Mouse (Mus musculus) MEL (cell line): ENCODE data around the gene Coro1b. TPM values are rescaled to one million over a fixed set of nuclear protein-coding genes. Genes with fewer than 3 reads are reported as not detected.
A peak's percentile ranks its signal among the peaks of the same experiment; 100 is the strongest.

Source experiments
- DNase-seq: peaks from one replicate; pipeline ENCODE4 v3.0.0; 2011; ENCODE audit warnings: low read depth, low spot score
- H3K27ac ChIP-seq: 2 replicates; pipeline ENCODE4 v1.5.1; 2012; ENCODE audit warnings: low read depth, mild to moderate bottlenecking, control low read depth, low read length, moderate library complexity; ENCODE audit not compliant: control insufficient read depth
- H3K27me3 ChIP-seq, 2 experiments: fragments of 150-350 bp in 1 of 2; sonication (generic) in 1 of 2; 2 replicates each; pipeline ENCODE4 v1.6.1; 2012; ENCODE audit warnings: low read length in 2 of 2, mild to moderate bottlenecking in 2 of 2, improper control_type of control experiment in 1 of 2, moderate library complexity in 1 of 2; ENCODE audit not compliant: insufficient read depth in 2 of 2, control insufficient read depth in 1 of 2
- H3K36me3 ChIP-seq, 2 experiments: 2 replicates each; pipeline ENCODE4 v1.6.1; 2012 to 2014; ENCODE audit warnings: low read length in 2 of 2, improper control_type of control experiment in 1 of 2, inconsistent platforms in 1 of 2, mild to moderate bottlenecking in 1 of 2; ENCODE audit not compliant: insufficient read depth in 2 of 2, control insufficient read depth in 1 of 2
- H3K4me1 ChIP-seq, 2 experiments: fragments of 150-350 bp in 1 of 2; sonication (generic) in 1 of 2; 2 replicates each; pipeline ENCODE4 v1.6.1; 2012; ENCODE audit warnings: low read length in 2 of 2, improper control_type of control experiment in 1 of 2, mild to moderate bottlenecking in 1 of 2; ENCODE audit not compliant: insufficient read depth in 2 of 2, control insufficient read depth in 1 of 2
- H3K4me3 ChIP-seq, 2 experiments: fragments of 150-350 bp in 1 of 2; sonication (generic) in 1 of 2; 2 replicates each; pipeline ENCODE4 v1.5.1; 2012; ENCODE audit warnings: low read depth in 2 of 2, low read length in 2 of 2, mild to moderate bottlenecking in 2 of 2, moderate library complexity in 2 of 2, control low read depth in 1 of 2, improper control_type of control experiment in 1 of 2; ENCODE audit not compliant: control insufficient read depth in 1 of 2, insufficient read depth in 1 of 2
- H3K79me2 ChIP-seq: 2 replicates; pipeline ENCODE4 v1.6.1; 2012; ENCODE audit warnings: mild to moderate bottlenecking, low read length, moderate library complexity; ENCODE audit not compliant: control insufficient read depth, poor library complexity, insufficient read depth
- H3K9ac ChIP-seq: 2 replicates; pipeline ENCODE4 v1.6.1; 2012; ENCODE audit warnings: low read depth, mild to moderate bottlenecking, control low read depth, low read length, moderate library complexity; ENCODE audit not compliant: control insufficient read depth, poor library complexity, severe bottlenecking
- H3K9me3 ChIP-seq: fragments of 150-350 bp; sonication (generic); replicated peaks from 2 replicates; pipeline ENCODE4 v1.6.1; 2012; ENCODE audit warnings: mild to moderate bottlenecking, low read length, improper control_type of control experiment, moderate library complexity; ENCODE audit not compliant: insufficient read depth
- BHLHE40 ChIP-seq: IDR thresholded peaks from 2 replicates; pipeline ENCODE4 v1.6.1; 2012; ENCODE audit warnings: low read depth, mild to moderate bottlenecking, inconsistent platforms, low read length, improper control_type of control experiment, borderline replicate concordance
- CHD1 ChIP-seq: IDR thresholded peaks from 2 replicates; pipeline ENCODE4 v1.6.1; 2012; ENCODE audit warnings: low read depth, mild to moderate bottlenecking, inconsistent platforms, low read length, improper control_type of control experiment
- CTCF ChIP-seq, 3 experiments: IDR thresholded peaks in 2 of 3; conservative IDR thresholded peaks in 1 of 3; 2 replicates each; pipeline ENCODE4 v1.5.1; 2011 to 2012; ENCODE audit warnings: low read length in 3 of 3, low read depth in 2 of 3, mild to moderate bottlenecking in 2 of 3, improper control_type of control experiment in 1 of 3, inconsistent platforms in 1 of 3, mixed read lengths in 1 of 3, moderate library complexity in 1 of 3; ENCODE audit not compliant: control insufficient read depth in 1 of 3, insufficient read depth in 1 of 3, poor library complexity in 1 of 3, severe bottlenecking in 1 of 3
- E2F4 ChIP-seq: IDR thresholded peaks from 2 replicates; pipeline ENCODE4 v1.6.1; 2011; ENCODE audit warnings: low read depth, low read length, improper control_type of control experiment, borderline replicate concordance
- ELF1 ChIP-seq: IDR thresholded peaks from 2 replicates; pipeline ENCODE4 v1.6.1; 2014; ENCODE audit warnings: low read depth, mild to moderate bottlenecking, inconsistent platforms, low read length, improper control_type of control experiment, moderate library complexity
- EP300 ChIP-seq, 2 experiments: IDR thresholded peaks; 2 replicates each; pipeline ENCODE4 v1.6.1; 2011; ENCODE audit warnings: improper control_type of control experiment in 2 of 2, low read length in 2 of 2, low read depth in 1 of 2, mild to moderate bottlenecking in 1 of 2
- ETS1 ChIP-seq: IDR thresholded peaks from 2 replicates; pipeline ENCODE4 v1.6.1; 2012; ENCODE audit warnings: low read depth, mild to moderate bottlenecking, inconsistent platforms, low read length, improper control_type of control experiment, moderate library complexity
- GATA1 ChIP-seq: IDR thresholded peaks from 2 replicates; pipeline ENCODE4 v1.6.1; 2011; ENCODE audit warnings: low read depth, low read length, improper control_type of control experiment
- HCFC1 ChIP-seq: IDR thresholded peaks from 2 replicates; pipeline ENCODE4 v1.6.1; 2012; ENCODE audit warnings: low read depth, mild to moderate bottlenecking, inconsistent platforms, low read length, improper control_type of control experiment, moderate library complexity
- JUND ChIP-seq: IDR thresholded peaks from 2 replicates; pipeline ENCODE4 v1.6.1; 2011; ENCODE audit warnings: low read depth, mild to moderate bottlenecking, improper control_type of control experiment, low read length
- MAX ChIP-seq: IDR thresholded peaks from 2 replicates; pipeline ENCODE4 v1.6.1; 2011; ENCODE audit warnings: low read length, improper control_type of control experiment
- MAZ ChIP-seq: IDR thresholded peaks from 2 replicates; pipeline ENCODE4 v1.6.1; 2012; ENCODE audit warnings: low read depth, mild to moderate bottlenecking, inconsistent platforms, low read length, improper control_type of control experiment
- MXI1 ChIP-seq: IDR thresholded peaks from 2 replicates; pipeline ENCODE4 v1.6.1; 2011; ENCODE audit warnings: mild to moderate bottlenecking, low read depth, low read length, improper control_type of control experiment
- MYB ChIP-seq: IDR thresholded peaks from 2 replicates; pipeline ENCODE4 v1.6.1; 2011; ENCODE audit warnings: mild to moderate bottlenecking, low read depth, low read length, improper control_type of control experiment
- MYC ChIP-seq: IDR thresholded peaks from 2 replicates; pipeline ENCODE4 v1.6.1; 2011; ENCODE audit warnings: low read depth, mild to moderate bottlenecking, low read length, improper control_type of control experiment, moderate library complexity
- NELFE ChIP-seq: IDR thresholded peaks from 2 replicates; pipeline ENCODE4 v1.6.1; 2011; ENCODE audit warnings: low read depth, low read length, improper control_type of control experiment
- NRF1 ChIP-seq: IDR thresholded peaks from 2 replicates; pipeline ENCODE4 v1.6.1; 2014; ENCODE audit warnings: low read depth, mild to moderate bottlenecking, inconsistent platforms, low read length, improper control_type of control experiment, moderate library complexity; ENCODE audit not compliant: poor library complexity, insufficient read depth, severe bottlenecking
- POLR2A ChIP-seq, 2 experiments: IDR thresholded peaks; 2 replicates each; pipeline ENCODE4 v1.6.1; 2011 to 2012; ENCODE audit warnings: low read length in 2 of 2, mild to moderate bottlenecking in 2 of 2, control low read depth in 1 of 2, improper control_type of control experiment in 1 of 2, low read depth in 1 of 2, moderate library complexity in 1 of 2; ENCODE audit not compliant: control insufficient read depth in 1 of 2, insufficient read depth in 1 of 2, poor library complexity in 1 of 2
- POLR2AphosphoS2 ChIP-seq: IDR thresholded peaks from 2 replicates; pipeline ENCODE4 v1.6.1; 2011; ENCODE audit warnings: low read length, improper control_type of control experiment
- POLR2AphosphoS5 ChIP-seq: IDR thresholded peaks from 2 replicates; pipeline ENCODE4 v1.6.1; 2012; ENCODE audit warnings: low read depth, borderline replicate concordance, mild to moderate bottlenecking, inconsistent platforms, low read length, moderate library complexity, mixed read lengths
- RAD21 ChIP-seq: IDR thresholded peaks from 2 replicates; pipeline ENCODE4 v1.6.1; 2011; ENCODE audit warnings: mild to moderate bottlenecking, low read depth, low read length, improper control_type of control experiment
- RCOR1 ChIP-seq: IDR thresholded peaks from 2 replicates; pipeline ENCODE4 v1.6.1; 2012; ENCODE audit warnings: low read depth, mild to moderate bottlenecking, inconsistent platforms, low read length, improper control_type of control experiment
- SIN3A ChIP-seq: IDR thresholded peaks from 2 replicates; pipeline ENCODE4 v1.6.1; 2012; ENCODE audit warnings: low read length, improper control_type of control experiment, inconsistent platforms
- SMC3 ChIP-seq: IDR thresholded peaks from 2 replicates; pipeline ENCODE4 v1.6.1; 2011; ENCODE audit warnings: low read depth, low read length, improper control_type of control experiment
- TAL1 ChIP-seq: IDR thresholded peaks from 2 replicates; pipeline ENCODE4 v1.6.1; 2012; ENCODE audit warnings: mild to moderate bottlenecking, inconsistent platforms, low read length, moderate library complexity, mixed read lengths
- TBP ChIP-seq: IDR thresholded peaks from 2 replicates; pipeline ENCODE4 v1.8.0; 2011; ENCODE audit warnings: low read depth, low read length, improper control_type of control experiment
- TCF12 ChIP-seq: IDR thresholded peaks from 2 replicates; pipeline ENCODE4 v1.6.1; 2014; ENCODE audit warnings: low read depth, mild to moderate bottlenecking, inconsistent platforms, low read length, improper control_type of control experiment, moderate library complexity
- UBTF ChIP-seq: IDR thresholded peaks from 2 replicates; pipeline ENCODE4 v1.6.1; 2012; ENCODE audit warnings: low read depth, mild to moderate bottlenecking, inconsistent platforms, low read length, improper control_type of control experiment, moderate library complexity, borderline replicate concordance; ENCODE audit not compliant: insufficient read depth
- USF2 ChIP-seq, 2 experiments: IDR thresholded peaks; 2 replicates each; pipeline ENCODE4 v1.6.1; 2011 to 2012; ENCODE audit warnings: improper control_type of control experiment in 2 of 2, low read length in 2 of 2, borderline replicate concordance in 1 of 2, inconsistent platforms in 1 of 2, low read depth in 1 of 2, mild to moderate bottlenecking in 1 of 2; ENCODE audit not compliant: insufficient read depth in 1 of 2
- ZC3H11A ChIP-seq: IDR thresholded peaks from 2 replicates; pipeline ENCODE4 v1.6.1; 2012; ENCODE audit warnings: low read depth, mild to moderate bottlenecking, inconsistent platforms, low read length, improper control_type of control experiment
- ZKSCAN1 ChIP-seq: IDR thresholded peaks from 2 replicates; pipeline ENCODE4 v1.6.1; 2012; ENCODE audit warnings: low read depth, mild to moderate bottlenecking, inconsistent platforms, low read length, improper control_type of control experiment, moderate library complexity
- ZMIZ1 ChIP-seq: IDR thresholded peaks from 2 replicates; pipeline ENCODE4 v1.6.1; 2012; ENCODE audit warnings: low read depth, mild to moderate bottlenecking, inconsistent platforms, low read length, improper control_type of control experiment, moderate library complexity
- ZNF384 ChIP-seq: IDR thresholded peaks from 2 replicates; pipeline ENCODE4 v1.6.1; 2012; ENCODE audit warnings: low read depth, mild to moderate bottlenecking, inconsistent platforms, low read length, improper control_type of control experiment
- polyA plus RNA-seq, 2 experiments: library from polyadenylated mRNA; stranded (reverse) in 1 of 2; unstranded in 1 of 2; fragments of >175 nt in 1 of 2; fragments of >200 nt in 1 of 2; gene quantifications; 2 replicates each; pipeline versions ENCODE4 v1.2.1 to v1.2.4; 2012; ENCODE audit warnings: low replicate concordance in 2 of 2, low read depth in 1 of 2; ENCODE audit not compliant: insufficient read length in 2 of 2, insufficient read depth in 1 of 2, missing spikeins in 1 of 2
- total RNA-seq: library from RNA; depleted of rRNA; stranded (reverse); fragments of 300-350 nt; gene quantifications from 2 replicates; pipeline ENCODE4 v1.2.3, GENCODE M21; 2012

Gene Coro1b
- total and polyA plus RNA-seq, 3 experiments: 55.5 to 111 TPM; not detected in 1

DNA sequence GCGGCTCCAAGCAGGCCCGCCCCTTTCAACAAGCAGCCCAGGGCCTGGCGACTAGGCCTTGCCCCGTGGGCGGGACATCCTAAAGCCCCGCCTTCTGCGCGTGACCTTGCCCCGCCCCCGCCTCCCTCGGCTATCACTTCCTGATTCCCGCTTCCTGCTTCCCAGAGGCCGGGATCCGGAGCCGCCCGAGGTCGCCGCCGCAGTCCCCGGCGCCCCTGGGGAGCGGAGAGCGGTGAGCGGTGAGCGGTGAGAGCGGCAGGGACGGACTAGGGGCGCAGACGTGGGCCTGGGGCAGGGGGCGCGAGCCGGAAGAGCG, at the start of gene Coro1b (continued):
- no peak for TF ChIP-seq ZC3H11A
- TF ChIP-seq, all 39 proteins: peak for 11

DNA sequence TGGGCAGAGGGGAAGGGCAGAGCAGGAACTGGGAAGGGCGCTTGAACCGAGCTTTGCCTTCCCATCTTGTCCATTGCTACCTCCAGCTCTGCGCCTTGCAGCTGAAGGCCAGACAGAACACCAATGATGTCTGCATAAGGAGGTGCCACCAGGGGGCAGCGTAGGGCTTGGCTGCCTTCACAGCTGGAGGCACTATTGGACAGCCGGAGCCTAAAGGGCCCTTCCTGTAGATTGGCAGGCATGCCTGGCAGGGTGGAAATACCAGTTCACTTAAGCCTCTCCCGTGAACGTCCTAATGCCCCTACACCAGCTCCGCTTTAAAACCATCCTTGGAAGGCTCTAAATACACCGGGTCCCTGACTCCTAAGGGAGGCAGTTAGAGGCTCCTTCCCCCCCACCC, 49.4 kb upstream of the Coro1b start:
- Histone ChIP-seq H3K27me3 (no peaks in the 10 kb centered on the region), H3K4me1 (peaks cover 0 to 21% of the 10 kb centered on the region in 2 experiments; a peak in 3 of 4 replicates), H3K27ac (peak overlapping the region; percentile 44), H3K36me3 (peaks cover 0 to 13% of the 10 kb centered on the region in 2 experiments; a peak in 2 of 4 replicates), H3K9me3 (no peaks in the 10 kb centered on the region), H3K79me2 (peaks cover 8% of the 10 kb centered on the region), H3K9ac (peak overlapping the region; percentile 74), H3K4me3 (peak overlapping the region; percentile 74 to 99; a peak in 3 of 4 replicates)
- TF ChIP-seq MYC: peak; percentile 54; the same call in 1 of the 2 replicates
- no peak for TF ChIP-seq MYB
- no peak for TF ChIP-seq MAX
- TF ChIP-seq RAD21: peak; percentile 83
- TF ChIP-seq NELFE: 0 out of 2 replicates have a peak, but pooled peaks have one; percentile 13
- TF ChIP-seq POLR2AphosphoS5: no peak
- no peak for TF ChIP-seq UBTF
- TF ChIP-seq ZC3H11A: peak; percentile 87
- TF ChIP-seq BHLHE40: no peak
- TF ChIP-seq ZNF384: no peak
- TF ChIP-seq TCF12: no peak
- no peak for TF ChIP-seq ZKSCAN1
- no peak; a peak in 1 of 4 replicates for TF ChIP-seq EP300 (IDR thresholded peaks at IDR 0.05; ENCODE audit: low read depth in 1 of 2, low read length in 2 of 2)
- TF ChIP-seq SIN3A: peak; percentile 89
- no peak for TF ChIP-seq JUND
- TF ChIP-seq CTCF (IDR thresholded peaks at IDR 0.05 in 2 of 3, conservative IDR thresholded peaks at IDR 0.05 in 1 of 3; ENCODE audit: control insufficient read depth in 1 of 3, insufficient read depth in 1 of 3, low read depth in 2 of 3, low read length in 3 of 3, poor library complexity in 1 of 3, severe bottlenecking in 1 of 3): peak; percentile 94 to 98 (median 95)
- no peak for TF ChIP-seq CHD1
- TF ChIP-seq POLR2AphosphoS2: no peak
- 0 out of 2 replicates have a peak, but pooled peaks have one; percentile 45 for TF ChIP-seq MAZ
- peak; percentile 64 for TF ChIP-seq MXI1
- TF ChIP-seq TAL1: no peak
- no peak for TF ChIP-seq GATA1
- no peak for TF ChIP-seq ZMIZ1
- TF ChIP-seq SMC3: peak; percentile 98
- TF ChIP-seq NRF1: 0 out of 2 replicates have a peak, but pooled peaks have one; percentile 3
- TF ChIP-seq E2F4: no peak
- TF ChIP-seq USF2 (IDR thresholded peaks at IDR 0.05; ENCODE audit: borderline replicate concordance in 1 of 2, insufficient read depth in 1 of 2, low read depth in 1 of 2, low read length in 2 of 2): no peak
- no peak for TF ChIP-seq TBP
- TF ChIP-seq POLR2A (IDR thresholded peaks at IDR 0.05; ENCODE audit: control insufficient read depth in 1 of 2, insufficient read depth in 1 of 2, low read depth in 1 of 2, low read length in 2 of 2, poor library complexity in 1 of 2): no peak; a peak in 1 of 4 replicates
- no peak for TF ChIP-seq RCOR1
- TF ChIP-seq ELF1: no peak; the same call in 1 of the 2 replicates
- TF ChIP-seq ETS1: peak; percentile 55; the same call in 1 of the 2 replicates
- peak; percentile 52; the same call in 1 of the 2 replicates for TF ChIP-seq HCFC1
- DNase-seq: peak; percentile 94
